Mouse (Mus musculus): ENCODE measurements at regions not wholly inside any gene's neighbourhood (a gene's known extent, or its start where the extent isn't known, plus 50 kb on each side); places are given as distances from the start of the nearest gene placed in this dataset.
A peak's percentile ranks its signal among the peaks of the same experiment; 100 is the strongest.

- DNase-seq (ENCODE audit: low spot score) = no peak
Observed at GRCm38 (mm10) chr7:129771876-129772275, 180.2 kb downstream of the Wdr11 start.

- DNase-seq (ENCODE audit: low spot score) = no peak
Observed at GRCm38 (mm10) chr7:129772540-129773331, 181.1 kb downstream of the Wdr11 start.

- DNase-seq (ENCODE audit: low spot score) = no peak
Observed at GRCm38 (mm10) chr7:129774261-129774861, 182.7 kb downstream of the Wdr11 start.

GRCm38 (mm10) chr7:129775189-129775588 lies 183.5 kb downstream of the Wdr11 start:
- DNase-seq (ENCODE audit: low spot score) = no peak

GRCm38 (mm10) chr7:129778842-129779421 lies 187.3 kb downstream of the Wdr11 start:
- peak; percentile 71 for DNase-seq (ENCODE audit: low spot score)

GRCm38 (mm10) chr7:129779939-129780338 lies 188.3 kb downstream of the Wdr11 start:
- no peak for DNase-seq (ENCODE audit: low spot score)

GRCm38 (mm10) chr7:129781756-129782155 lies 190.1 kb downstream of the Wdr11 start:
- DNase-seq (ENCODE audit: low spot score) = no peak

- no peak for DNase-seq (ENCODE audit: low spot score)
Observed at GRCm38 (mm10) chr7:129784966-129785365, 193.3 kb downstream of the Wdr11 start.

- DNase-seq (ENCODE audit: low spot score) = no peak
Observed at GRCm38 (mm10) chr7:129787011-129787410, 195.3 kb downstream of the Wdr11 start.

GRCm38 (mm10) chr7:129787736-129788135 lies 196.1 kb downstream of the Wdr11 start:
- DNase-seq (ENCODE audit: low spot score) = no peak

- DNase-seq (ENCODE audit: low spot score) = no peak
Observed at GRCm38 (mm10) chr7:129789461-129789860, 197.8 kb downstream of the Wdr11 start.

- DNase-seq (ENCODE audit: low spot score) = no peak
Observed at GRCm38 (mm10) chr7:129790590-129791449, 199.2 kb downstream of the Wdr11 start.

- DNase-seq (ENCODE audit: low spot score) = no peak
Observed at GRCm38 (mm10) chr7:129791450-129791820, 199.8 kb downstream of the Wdr11 start.

GRCm38 (mm10) chr7:129793733-129794132 lies 202.1 kb downstream of the Wdr11 start:
- DNase-seq (ENCODE audit: low spot score) = no peak

- DNase-seq (ENCODE audit: low spot score) = no peak
Observed at GRCm38 (mm10) chr7:129794276-129794675, 202.6 kb downstream of the Wdr11 start.

GRCm38 (mm10) chr7:129798525-129798924 lies 206.9 kb downstream of the Wdr11 start:
- no peak for DNase-seq (ENCODE audit: low spot score)

- DNase-seq (ENCODE audit: low spot score) = no peak
Observed at GRCm38 (mm10) chr7:129800461-129800867, 208.8 kb downstream of the Wdr11 start.

- peak; percentile 81 for DNase-seq (ENCODE audit: low spot score)
Observed at GRCm38 (mm10) chr7:129801431-129801847, 209.8 kb downstream of the Wdr11 start.

GRCm38 (mm10) chr7:129802168-129802567 lies 210.5 kb downstream of the Wdr11 start:
- DNase-seq (ENCODE audit: low spot score) = no peak

- no peak for DNase-seq (ENCODE audit: low spot score)
Observed at GRCm38 (mm10) chr7:129805340-129805739, 213.7 kb downstream of the Wdr11 start.

- DNase-seq (ENCODE audit: low spot score) = no peak
Observed at GRCm38 (mm10) chr7:129810141-129810540, 218.5 kb downstream of the Wdr11 start.

- no peak for DNase-seq (ENCODE audit: low spot score)
Observed at GRCm38 (mm10) chr7:129810565-129810964, 218.9 kb downstream of the Wdr11 start.
